Mouse (Mus musculus) layer of hippocampus, adult 8-10 months (tissue): ENCODE measurements around the gene Srl. TPM values are rescaled to one million over a fixed set of nuclear protein-coding genes. Genes with fewer than 3 reads are reported as not detected.
"Not testable (repeated sequence)": the region's sequence is repeated elsewhere in the genome, so short reads cannot be mapped to it uniquely, and the experiment has no call there.

ENCODE experiments used
- DNase-seq, 2 experiments: peaks; one replicate each; pipeline ENCODE4 v3.0.0; 2022; ENCODE audit warnings: low spot score in 2 of 2
- total RNA-seq, 4 experiments: library from RNA; stranded (reverse); gene quantifications; 2 replicates each; pipeline ENCODE4 v1.2.4; 2022

Gene Srl
- total RNA-seq, 4 experiments from 2014 or later, result 10.4 to 14.5 (median 11.2) TPM

- not testable (repeated sequence) for DNase-seq
Measured at GRCm38 (mm10) chr16:4474040-4474881, 67.4 kb downstream of the Srl start.

- no peak for DNase-seq
Measured at GRCm38 (mm10) chr16:4473231-4473630, 68.4 kb downstream of the Srl start.

- DNase-seq, result peak; percentile 85 to 91
Measured at GRCm38 (mm10) chr16:4472687-4473086, 68.9 kb downstream of the Srl start.

GRCm38 (mm10) chr16:4469599-4470352 lies 71.8 kb downstream of the Srl start:
- peak in 1 of 2 experiments; percentile 58 for DNase-seq

- DNase-seq, result no peak
Measured at GRCm38 (mm10) chr16:4464529-4465089, 77.0 kb downstream of the Srl start.

GRCm38 (mm10) chr16:4457927-4458326 lies 83.7 kb downstream of the Srl start:
- no peak for DNase-seq

- DNase-seq, result peak; percentile 68 to 75
Measured at GRCm38 (mm10) chr16:4456391-4456790, 85.2 kb downstream of the Srl start.

- no peak for DNase-seq
Measured at GRCm38 (mm10) chr16:4455693-4456092, 85.9 kb downstream of the Srl start.

GRCm38 (mm10) chr16:4454563-4454962 lies 87.1 kb downstream of the Srl start:
- no peak for DNase-seq

GRCm38 (mm10) chr16:4449418-4449817 lies 92.2 kb downstream of the Srl start:
- DNase-seq, result no peak

- DNase-seq, result peak; percentile 58 to 63
Measured at GRCm38 (mm10) chr16:4448235-4448634, 93.4 kb downstream of the Srl start.

GRCm38 (mm10) chr16:4446395-4446794 lies 95.2 kb downstream of the Srl start:
- DNase-seq, result no peak

- DNase-seq, result no peak
Measured at GRCm38 (mm10) chr16:4444378-4444777, 97.2 kb downstream of the Srl start.

- no peak for DNase-seq
Measured at GRCm38 (mm10) chr16:4439302-4440066, 102.1 kb downstream of the Srl start.

GRCm38 (mm10) chr16:4436738-4437137 lies 104.9 kb downstream of the Srl start:
- no peak for DNase-seq

GRCm38 (mm10) chr16:4435371-4435770 lies 106.2 kb downstream of the Srl start:
- DNase-seq, result no peak

GRCm38 (mm10) chr16:4431841-4432240 lies 109.8 kb downstream of the Srl start:
- DNase-seq, result no peak

GRCm38 (mm10) chr16:4431013-4431412 lies 110.6 kb downstream of the Srl start:
- no peak for DNase-seq

GRCm38 (mm10) chr16:4430232-4430631 lies 111.4 kb downstream of the Srl start:
- DNase-seq, result no peak
